ENCODE assay signal across 8 mouse cellular contexts in genomic region chr2:30066046-30066901, GRCm38 (mm10). TPM values are rescaled to one million over a fixed set of nuclear protein-coding genes. Genes with fewer than 3 reads are reported as not detected.
DNase-seq lines count a peak whose midpoint lies in the region; ATAC-seq and TF ChIP-seq lines count a peak whose summit lies in the region.

No protein-coding gene starts in this region.

- TF ChIP-seq POLR2A in myocyte (IDR thresholded peaks at IDR 0.05; ENCODE audit: insufficient read length, low read depth): peak; percentile 79

- H3K4me1 ChIP-seq in erythroblast, embryonic 14.5 days (ENCODE audit: control insufficient read depth): peaks cover 64% of the 10 kb centered on the region
- peaks cover 31% of the 10 kb centered on the region for H3K4me1 ChIP-seq in heart, embryonic 12.5 days (replicated peaks)
- H3K4me1 ChIP-seq in kidney, postnatal 0 days (replicated peaks; ENCODE audit: insufficient read depth, low read length): peaks cover 23% of the 10 kb centered on the region
- peaks cover 29% of the 10 kb centered on the region for H3K4me1 ChIP-seq in liver, embryonic 11.5 days (replicated peaks; ENCODE audit: control insufficient read depth, insufficient read depth, low read length)

- peak overlapping the region; percentile 100 for H3K27ac ChIP-seq in heart, embryonic 12.5 days (ENCODE audit: poor library complexity, severe bottlenecking)
- peak overlapping the region; percentile 99 for H3K27ac ChIP-seq in kidney, postnatal 0 days
- peak overlapping the region; percentile 99 for H3K27ac ChIP-seq in liver, embryonic 11.5 days (ENCODE audit: low read depth, low read length)

- H3K36me3 ChIP-seq in erythroblast, embryonic 14.5 days (ENCODE audit: control insufficient read depth): peaks cover 30% of the 10 kb centered on the region
- peaks cover 28% of the 10 kb centered on the region for H3K36me3 ChIP-seq in heart, embryonic 12.5 days
- peaks cover 15% of the 10 kb centered on the region; the same call in 1 of the 2 replicates for H3K36me3 ChIP-seq in kidney, postnatal 0 days (ENCODE audit: insufficient read depth, low read length)
- H3K36me3 ChIP-seq in liver, embryonic 11.5 days (ENCODE audit: control insufficient read depth, insufficient read depth, low read length): peaks cover 21% of the 10 kb centered on the region
- H3K36me3 ChIP-seq in myocyte (ENCODE audit: control insufficient read depth, insufficient read depth): peaks cover 24% of the 10 kb centered on the region

- peak overlapping the region; percentile 81 for H3ac ChIP-seq in myocyte (ENCODE audit: control insufficient read depth, insufficient read length)

- H3K4me2 ChIP-seq in heart, embryonic 12.5 days: peak overlapping the region; percentile 67
- peak overlapping the region; percentile 77 for H3K4me2 ChIP-seq in kidney, postnatal 0 days (ENCODE audit: low read length)
- peak overlapping the region; percentile 98 for H3K4me2 ChIP-seq in liver, embryonic 11.5 days
- H3K4me2 ChIP-seq in myocyte (ENCODE audit: low read depth): peak overlapping the region; percentile 87

- peak overlapping the region; percentile 86 for H3K4me3 ChIP-seq in erythroblast, embryonic 14.5 days (replicated peaks)
- H3K4me3 ChIP-seq in heart, embryonic 12.5 days: peak overlapping the region; percentile 90
- peak overlapping the region; percentile 100 for H3K4me3 ChIP-seq in kidney, postnatal 0 days (replicated peaks; ENCODE audit: low read depth, low read length)
- peak overlapping the region; percentile 100 for H3K4me3 ChIP-seq in liver, embryonic 11.5 days (ENCODE audit: low read depth, low read length)
- peak overlapping the region; percentile 52 for H3K4me3 ChIP-seq in myocyte

- peak overlapping the region; percentile 99 for H3K9ac ChIP-seq in heart, embryonic 12.5 days
- H3K9ac ChIP-seq in kidney, postnatal 0 days (ENCODE audit: low read depth, low read length): peak overlapping the region; percentile 87
- H3K9ac ChIP-seq in liver, embryonic 11.5 days (ENCODE audit: low read depth, low read length): peak overlapping the region; percentile 99

- WGBS in heart, embryonic 12.5 days: under 1% methylated on average over 44 of the region's 101 CpGs
- under 1% methylated on average over 67 of the region's 101 CpGs for WGBS in kidney, postnatal 0 days
- WGBS in liver, embryonic 11.5 days: under 1% methylated on average over 70 of the region's 101 CpGs

- DNase-seq in CD4-positive, CD25-positive, alpha-beta regulatory T cell, adult 2 months (ENCODE audit: low read depth, low spot score): peak; percentile 96
- peak; percentile 89 for DNase-seq in brain, embryonic 18.5 days (ENCODE audit: low read depth, low spot score)
- peak; percentile 98 for DNase-seq in kidney, postnatal 0 days (ENCODE audit: low spot score)
- DNase-seq in liver, embryonic 11.5 days (ENCODE audit: low spot score): peak; percentile 96
- peak; percentile 96 to 97 for DNase-seq in spleen, postnatal 4 days (ENCODE audit: low spot score in 2 of 2)

- H3K79me2 ChIP-seq in myocyte (ENCODE audit: control insufficient read depth, insufficient read depth): peaks cover 59% of the 10 kb centered on the region

- no peak for TF ChIP-seq CTCF in kidney, postnatal 0 days (IDR thresholded peaks at IDR 0.05; ENCODE audit: low read depth)

- H3K9me3 ChIP-seq in erythroblast, embryonic 14.5 days (ENCODE audit: control insufficient read depth, low read length): no peaks in the 10 kb centered on the region
- no peaks in the 10 kb centered on the region for H3K9me3 ChIP-seq in heart, embryonic 12.5 days (replicated peaks)
- H3K9me3 ChIP-seq in kidney, postnatal 0 days (replicated peaks; ENCODE audit: low read length): no peaks in the 10 kb centered on the region
- no peaks in the 10 kb centered on the region for H3K9me3 ChIP-seq in liver, embryonic 11.5 days (ENCODE audit: control insufficient read depth, low read length)

- ATAC-seq in heart, embryonic 12.5 days (ENCODE audit: insufficient number of reproducible peaks, low FRiP score): peak; percentile 95
- ATAC-seq in kidney, postnatal 0 days (replicated peaks; ENCODE audit: low FRiP score, low read depth): peak; percentile 93
- ATAC-seq in liver, embryonic 11.5 days (replicated peaks; ENCODE audit: low FRiP score): peak; percentile 92

- peaks cover 4% of the 10 kb centered on the region for H3K27me3 ChIP-seq in erythroblast, embryonic 14.5 days (ENCODE audit: control insufficient read depth)
- no peaks in the 10 kb centered on the region for H3K27me3 ChIP-seq in heart, embryonic 12.5 days (replicated peaks)
- H3K27me3 ChIP-seq in kidney, postnatal 0 days (ENCODE audit: insufficient read depth, low read length): no peaks in the 10 kb centered on the region
- no peaks in the 10 kb centered on the region for H3K27me3 ChIP-seq in liver, embryonic 11.5 days (replicated peaks; ENCODE audit: control insufficient read depth, insufficient read depth, low read length)
- H3K27me3 ChIP-seq in myocyte (ENCODE audit: control insufficient read depth, insufficient read depth, insufficient read length): no peaks in the 10 kb centered on the region

TF ChIP-seq in myocyte, 11 proteins besides CTCF, POLR2A, EP300 and RAD21:
- TF ChIP-seq POLR2AphosphoS2 (IDR thresholded peaks at IDR 0.05; ENCODE audit: insufficient read length, low read depth): peak; percentile 75
- peak; percentile 3 for TF ChIP-seq REST (IDR thresholded peaks at IDR 0.05; ENCODE audit: insufficient read depth, insufficient read length)
- TF ChIP-seq TCF3 (IDR thresholded peaks at IDR 0.05; ENCODE audit: insufficient read length, low read depth): no peak
- TF ChIP-seq USF1 (IDR thresholded peaks at IDR 0.05; ENCODE audit: low read depth): peak; percentile 87
TF ChIP-seq in myocyte: peak in this region for 3.

RNA-seq across cellular contexts. Expression of gene Set, which starts 9.1 kb away (rescaled TPM):
- polyA plus RNA-seq in erythroblast, embryonic 14.5 days (2012): 11.7 and 14.7 TPM in 2 replicates
- 297 and 306 TPM in 2 replicates for polyA plus RNA-seq in heart, embryonic 12.5 days (2016; fragmentation: Nextera tagmentation; extraction: Ambion mirVana)
- 411 and 412 TPM in 2 replicates for polyA plus RNA-seq in kidney, postnatal 0 days (2015; fragmentation: Nextera tagmentation; extraction: Ambion mirVana)
- polyA plus RNA-seq in liver, embryonic 11.5 days (2014; fragmentation: Nextera tagmentation; extraction: Ambion mirVana): 641 and 659 TPM in 2 replicates
- 118 TPM for polyA plus RNA-seq in myocyte (2012; fragmentation: generic; extraction: Trizol)

RNA-seq across cellular contexts. Expression of gene Pkn3, which starts 11.2 kb away (rescaled TPM):
- 0.09 and 0.13 TPM in 2 replicates for polyA plus RNA-seq in erythroblast, embryonic 14.5 days (2012)
- polyA plus RNA-seq in heart, embryonic 12.5 days (2016; fragmentation: Nextera tagmentation; extraction: Ambion mirVana): 19.6 and 21.5 TPM in 2 replicates
- 5.7 and 6.4 TPM in 2 replicates for polyA plus RNA-seq in kidney, postnatal 0 days (2015; fragmentation: Nextera tagmentation; extraction: Ambion mirVana)
- 9.6 and 10.2 TPM in 2 replicates for polyA plus RNA-seq in liver, embryonic 11.5 days (2014; fragmentation: Nextera tagmentation; extraction: Ambion mirVana)
- polyA plus RNA-seq in myocyte (2012; fragmentation: generic; extraction: Trizol): 4.3 TPM

RNA-seq across cellular contexts. Expression of gene Wdr34, which starts 17.6 kb away (rescaled TPM):
- 0.69 and 1.6 TPM in 2 replicates for polyA plus RNA-seq in erythroblast, embryonic 14.5 days (2012)
- polyA plus RNA-seq in heart, embryonic 12.5 days (2016; fragmentation: Nextera tagmentation; extraction: Ambion mirVana): 15.8 and 15.9 TPM in 2 replicates
- 26.2 and 29.1 TPM in 2 replicates for polyA plus RNA-seq in kidney, postnatal 0 days (2015; fragmentation: Nextera tagmentation; extraction: Ambion mirVana)
- 22.1 and 25.1 TPM in 2 replicates for polyA plus RNA-seq in liver, embryonic 11.5 days (2014; fragmentation: Nextera tagmentation; extraction: Ambion mirVana)
- polyA plus RNA-seq in myocyte (2012; fragmentation: generic; extraction: Trizol): 21.6 TPM

RNA-seq across cellular contexts. Expression of gene Zdhhc12, which starts 27.2 kb away (rescaled TPM):
- 1.6 and 2.8 TPM in 2 replicates for polyA plus RNA-seq in erythroblast, embryonic 14.5 days (2012)
- polyA plus RNA-seq in heart, embryonic 12.5 days (2016; fragmentation: Nextera tagmentation; extraction: Ambion mirVana): 49.8 and 50.4 TPM in 2 replicates
- 31.8 and 37.0 TPM in 2 replicates for polyA plus RNA-seq in kidney, postnatal 0 days (2015; fragmentation: Nextera tagmentation; extraction: Ambion mirVana)
- 51.9 and 53.7 TPM in 2 replicates for polyA plus RNA-seq in liver, embryonic 11.5 days (2014; fragmentation: Nextera tagmentation; extraction: Ambion mirVana)
- 20.8 TPM for polyA plus RNA-seq in myocyte (2012; fragmentation: generic; extraction: Trizol)

RNA-seq across cellular contexts. Expression of gene Zer1, which starts 58.1 kb away (rescaled TPM):
- polyA plus RNA-seq in erythroblast, embryonic 14.5 days (2012): 1.7 and 2.4 TPM in 2 replicates
- polyA plus RNA-seq in heart, embryonic 12.5 days (2016; fragmentation: Nextera tagmentation; extraction: Ambion mirVana): 5.7 and 6.1 TPM in 2 replicates
- 4.4 and 4.9 TPM in 2 replicates for polyA plus RNA-seq in kidney, postnatal 0 days (2015; fragmentation: Nextera tagmentation; extraction: Ambion mirVana)
- 4.7 and 6.2 TPM in 2 replicates for polyA plus RNA-seq in liver, embryonic 11.5 days (2014; fragmentation: Nextera tagmentation; extraction: Ambion mirVana)
- polyA plus RNA-seq in myocyte (2012; fragmentation: generic; extraction: Trizol): 13.1 TPM

Comparison
In these comparisons a context has a peak if more than half of its experiments do, and no peak if none do; other contexts are left out.
1. Peak in every context shown above with its lines: DNase-seq, ATAC-seq, H3K4me3 ChIP-seq and H3K27ac ChIP-seq.